Mouse (Mus musculus) spleen, adult 2 months (tissue): Measurements from ENCODE around the gene Camta1.

Source experiments
- CTCF ChIP-seq: fragments of 200-500 bp; IDR thresholded peaks from 2 replicates; pipeline ENCODE4 v1.5.1; 2011; ENCODE audit warnings: mild to moderate bottlenecking, inconsistent platforms; ENCODE audit not compliant: insufficient read depth, insufficient read length, insufficient replicate concordance; ENCODE audit errors: extremely low read depth
- POLR2A ChIP-seq: fragments of 200-500 bp; IDR thresholded peaks from 2 replicates; pipeline ENCODE4 v1.6.1; 2011; ENCODE audit warnings: low read depth, low read length, inconsistent platforms

DNA sequence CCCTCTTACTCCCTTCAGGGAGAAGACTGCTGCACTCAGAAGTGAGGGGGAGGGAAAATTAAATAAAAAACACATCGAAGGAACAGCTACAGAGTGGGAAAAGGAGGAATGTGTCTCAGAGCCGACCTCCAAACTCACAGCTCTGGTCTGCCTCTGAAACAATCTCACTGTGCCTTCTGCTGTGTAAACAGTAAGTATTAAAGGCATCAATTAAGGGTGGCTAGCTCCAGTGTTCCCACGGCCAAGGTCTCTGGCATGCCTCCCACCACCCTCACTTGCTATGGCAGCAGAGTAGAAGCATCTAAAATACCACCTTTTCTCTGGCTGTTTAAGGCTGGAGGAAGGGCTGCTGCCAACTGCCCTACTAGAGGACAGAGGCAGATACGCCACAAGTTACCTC lies 96.3 kb downstream of the Camta1 start:
- TF ChIP-seq POLR2A: no peak
- TF ChIP-seq CTCF: no peak
